Mouse (Mus musculus) brain, adult 10 weeks (tissue): ENCODE results near the gene Olfr1451. TPM values are rescaled to one million over a fixed set of nuclear protein-coding genes. Genes with fewer than 3 reads are reported as not detected.

Experiments used
- polyA plus RNA-seq: library from polyadenylated mRNA; stranded (reverse); fragments of 350-450 nt; fragmentation: Illumina TruSeq; extraction: RNeasy Lipid Tissue Mini Kit (QIAGEN cat#74804); gene quantifications from one replicate; pipeline ENCODE4 v1.2.3, GENCODE M21; 2015; ENCODE audit warnings: low read depth, low replicate concordance

The Olfr1451 gene
- polyA plus RNA-seq = not detected

GRCm38 (mm10) chr19:12994714-12995113 lies at the start of gene Olfr1451:
Gene Olfr1451 (plus strand): TSS chr19:12995014.

GRCm38 (mm10) chr19:12949958-12950357 lies 44.9 kb upstream of the Olfr1451 start, which contains the start of gene Olfr1450:
Gene Olfr1450 (plus strand): TSS chr19:12950258.

GRCm38 (mm10) chr19:13028227-13028626 lies 33.4 kb downstream of the Olfr1451 start, which contains the start of gene Olfr1453:
Gene Olfr1453 (minus strand): TSS chr19:13028327.

Other genes starting within 250 kb of the Olfr1451 start
- 1.7 TPM for gene Cntf, start 229.4 kb upstream of the Olfr1451 start, polyA plus RNA-seq
- 72.9 TPM for gene Zfp91, start 198.9 kb upstream of the Olfr1451 start, polyA plus RNA-seq
- 2.2 TPM for gene Lpxn, start 198.8 kb upstream of the Olfr1451 start, polyA plus RNA-seq
- gene Gm5244, start 148.3 kb upstream of the Olfr1451 start, polyA plus RNA-seq = not detected
- gene Olfr1444, start 137.7 kb upstream of the Olfr1451 start, polyA plus RNA-seq = not detected
- not detected for gene Olfr1445, start 111.2 kb upstream of the Olfr1451 start, polyA plus RNA-seq
- gene Olfr1446, start 101.5 kb upstream of the Olfr1451 start, polyA plus RNA-seq = not detected
- gene Olfr1447, start 91.3 kb upstream of the Olfr1451 start, polyA plus RNA-seq = not detected
- gene Olfr1448, start 70.6 kb upstream of the Olfr1451 start, polyA plus RNA-seq = not detected
- gene Olfr1449, start 64.2 kb upstream of the Olfr1451 start, polyA plus RNA-seq = not detected
- not detected for gene Olfr1450, start 44.8 kb upstream of the Olfr1451 start, polyA plus RNA-seq
- not detected for gene Olfr1453, start 33.3 kb downstream of the Olfr1451 start, polyA plus RNA-seq
- gene Olfr1454, start 65.6 kb downstream of the Olfr1451 start, polyA plus RNA-seq = not detected
- gene Olfr1457, start 102.9 kb downstream of the Olfr1451 start, polyA plus RNA-seq = not detected
- not detected for gene Olfr1458, start 111.8 kb downstream of the Olfr1451 start, polyA plus RNA-seq
- not detected for gene Olfr1459, start 154.5 kb downstream of the Olfr1451 start, polyA plus RNA-seq
- gene Olfr1461, start 168.0 kb downstream of the Olfr1451 start, polyA plus RNA-seq = not detected
- gene Olfr1462, start 190.7 kb downstream of the Olfr1451 start, polyA plus RNA-seq = not detected
- not detected for gene Olfr1463, start 236.3 kb downstream of the Olfr1451 start, polyA plus RNA-seq